ENCODE assay signal across 12 mouse cellular contexts in genomic region chr14:105512914-105513677, GRCm38 (mm10).
DNase-seq lines count a peak whose midpoint lies in the region; ATAC-seq and TF ChIP-seq lines count a peak whose summit lies in the region.
"Had no signal": no experiment of that assay in that cellular context is flagged by ENCODE, and none has a peak within 500 bp of the region (broad histone marks: within the 10 kb centered on the region; RNA-seq: fewer than 3 reads in every experiment).

No protein-coding gene starts in this region.

- H3K27me3 ChIP-seq in forebrain, embryonic 15.5 days: no peaks in the 10 kb centered on the region
- peaks cover 4% of the 10 kb centered on the region for H3K27me3 ChIP-seq in forebrain, embryonic 10.5 days (ENCODE audit: poor library complexity, severe bottlenecking)
- H3K27me3 ChIP-seq in midbrain, embryonic 14.5 days (ENCODE audit: control insufficient read depth, insufficient read depth, low read length): no peaks in the 10 kb centered on the region
- H3K27me3 ChIP-seq in midbrain, embryonic 11.5 days (ENCODE audit: control insufficient read depth, insufficient read depth, low read length): no peaks in the 10 kb centered on the region
- H3K27me3 ChIP-seq in forebrain, postnatal 0 days (ENCODE audit: insufficient read depth, low read length): no peaks in the 10 kb centered on the region
- H3K27me3 ChIP-seq in midbrain, postnatal 0 days (ENCODE audit: insufficient read depth, low read length): no peaks in the 10 kb centered on the region
- H3K27me3 ChIP-seq in stomach, postnatal 0 days (ENCODE audit: control insufficient read depth, insufficient read depth, low read length): no peaks in the 10 kb centered on the region
- H3K27me3 ChIP-seq: lung, embryonic 15.5 days had no signal

- no peak overlapping the region for H3K27ac ChIP-seq in forebrain, embryonic 15.5 days (replicated peaks)
- H3K27ac ChIP-seq in forebrain, embryonic 10.5 days: no peak overlapping the region
- 0 out of 2 replicates have a peak overlapping the region, but pooled peaks have one; percentile 26 for H3K27ac ChIP-seq in midbrain, embryonic 14.5 days (replicated peaks; ENCODE audit: low read depth, low read length)
- H3K27ac ChIP-seq in midbrain, embryonic 11.5 days (ENCODE audit: low read depth, low read length): no peak overlapping the region
- peak overlapping the region; percentile 45; the same call in 1 of the 2 replicates for H3K27ac ChIP-seq in forebrain, postnatal 0 days (ENCODE audit: low read depth, low read length)
- 0 out of 2 replicates have a peak overlapping the region, but pooled peaks have one; percentile 38 for H3K27ac ChIP-seq in midbrain, postnatal 0 days (ENCODE audit: low read depth, low read length)
- H3K27ac ChIP-seq in stomach, postnatal 0 days (replicated peaks): no peak overlapping the region
- H3K27ac ChIP-seq: lung, embryonic 15.5 days had no signal

- no peaks in the 10 kb centered on the region for H3K36me3 ChIP-seq in forebrain, embryonic 15.5 days
- no peaks in the 10 kb centered on the region for H3K36me3 ChIP-seq in forebrain, embryonic 10.5 days (replicated peaks)
- no peaks in the 10 kb centered on the region for H3K36me3 ChIP-seq in midbrain, embryonic 14.5 days (ENCODE audit: control insufficient read depth, insufficient read depth, low read length)
- H3K36me3 ChIP-seq in midbrain, embryonic 11.5 days (ENCODE audit: control insufficient read depth, insufficient read depth, low read length): no peaks in the 10 kb centered on the region
- H3K36me3 ChIP-seq in forebrain, postnatal 0 days (ENCODE audit: insufficient read depth): no peaks in the 10 kb centered on the region
- no peaks in the 10 kb centered on the region for H3K36me3 ChIP-seq in midbrain, postnatal 0 days (ENCODE audit: insufficient read depth, low read length)
- no peaks in the 10 kb centered on the region for H3K36me3 ChIP-seq in stomach, postnatal 0 days (ENCODE audit: control insufficient read depth, insufficient read depth, low read length)
- H3K36me3 ChIP-seq: lung, embryonic 15.5 days had no signal

- WGBS in forebrain, embryonic 15.5 days: 70% methylated on average over 12 of the region's 12 CpGs
- 86% methylated on average over 12 of the region's 12 CpGs for WGBS in forebrain, embryonic 10.5 days
- 76% methylated on average over 12 of the region's 12 CpGs for WGBS in midbrain, embryonic 14.5 days
- 83% methylated on average over 12 of the region's 12 CpGs for WGBS in midbrain, embryonic 11.5 days
- 55% methylated on average over 12 of the region's 12 CpGs for WGBS in forebrain, postnatal 0 days
- 67% methylated on average over 12 of the region's 12 CpGs for WGBS in midbrain, postnatal 0 days
- 85% methylated on average over 12 of the region's 12 CpGs for WGBS in stomach, postnatal 0 days

- no peak overlapping the region for H3K4me3 ChIP-seq in forebrain, embryonic 15.5 days
- H3K4me3 ChIP-seq in forebrain, embryonic 10.5 days: no peak overlapping the region
- no peak overlapping the region for H3K4me3 ChIP-seq in midbrain, embryonic 14.5 days (replicated peaks; ENCODE audit: low read depth, low read length)
- no peak overlapping the region for H3K4me3 ChIP-seq in midbrain, embryonic 11.5 days (ENCODE audit: low read depth, low read length)
- H3K4me3 ChIP-seq in forebrain, postnatal 0 days (ENCODE audit: low read depth, low read length): no peak overlapping the region
- H3K4me3 ChIP-seq in midbrain, postnatal 0 days (ENCODE audit: low read depth, low read length): no peak overlapping the region
- H3K4me3 ChIP-seq in stomach, postnatal 0 days (ENCODE audit: low read depth, low read length): no peak overlapping the region
- H3K4me3 ChIP-seq: lung, embryonic 15.5 days had no signal

- TF ChIP-seq CTCF in forebrain, postnatal 0 days (IDR thresholded peaks at IDR 0.05; ENCODE audit: low read depth): no peak
- TF ChIP-seq CTCF in midbrain, postnatal 0 days (IDR thresholded peaks at IDR 0.05): no peak
- TF ChIP-seq CTCF in stomach, postnatal 0 days (IDR thresholded peaks at IDR 0.05; ENCODE audit: low read depth): no peak

- no peak for DNase-seq in forebrain, embryonic 10.5 days (ENCODE audit: extremely low spot score, low spot score)
- DNase-seq in midbrain, embryonic 14.5 days: peak; percentile 50
- DNase-seq in midbrain, embryonic 11.5 days (ENCODE audit: low spot score, missing footprints): no peak
- DNase-seq in forebrain, postnatal 0 days: peak; percentile 57
- DNase-seq in midbrain, postnatal 0 days (ENCODE audit: low spot score): peak; percentile 82
- no peak for DNase-seq in thymus, adult 18-20 months
- no peak for DNase-seq in stomach, postnatal 0 days (ENCODE audit: low spot score)
- DNase-seq: kidney, adult 2 months; liver; thymus, postnatal 4 days had no signal

- ATAC-seq in forebrain, embryonic 15.5 days (replicated peaks): peak; percentile 60
- peak; percentile 46 for ATAC-seq in midbrain, embryonic 14.5 days (ENCODE audit: low FRiP score, low TSS enrichment)
- ATAC-seq in midbrain, embryonic 11.5 days (ENCODE audit: low FRiP score): no peak
- ATAC-seq in forebrain, postnatal 0 days: peak; percentile 94
- ATAC-seq in midbrain, postnatal 0 days (ENCODE audit: low FRiP score): peak; percentile 84
- no peak for ATAC-seq in stomach, postnatal 0 days (ENCODE audit: low FRiP score, low TSS enrichment)

- H3K4me1 ChIP-seq in forebrain, embryonic 15.5 days: no peaks in the 10 kb centered on the region
- peaks cover 7% of the 10 kb centered on the region for H3K4me1 ChIP-seq in forebrain, embryonic 10.5 days
- H3K4me1 ChIP-seq in midbrain, embryonic 14.5 days (ENCODE audit: control insufficient read depth, insufficient read depth, low read length): peaks cover 3% of the 10 kb centered on the region; the same call in 1 of the 2 replicates
- H3K4me1 ChIP-seq in midbrain, embryonic 11.5 days (ENCODE audit: control insufficient read depth, insufficient read depth, low read length): no peaks in the 10 kb centered on the region
- no peaks in the 10 kb centered on the region for H3K4me1 ChIP-seq in forebrain, postnatal 0 days (ENCODE audit: insufficient read depth)
- no peaks in the 10 kb centered on the region for H3K4me1 ChIP-seq in midbrain, postnatal 0 days (ENCODE audit: insufficient read depth, low read length)
- H3K4me1 ChIP-seq in stomach, postnatal 0 days (replicated peaks; ENCODE audit: control insufficient read depth, insufficient read depth): no peaks in the 10 kb centered on the region
- H3K4me1 ChIP-seq: lung, embryonic 15.5 days had no signal

- no peak overlapping the region for H3K9ac ChIP-seq in forebrain, embryonic 15.5 days (replicated peaks)
- no peak overlapping the region for H3K9ac ChIP-seq in midbrain, embryonic 14.5 days (replicated peaks; ENCODE audit: low read length)
- H3K9ac ChIP-seq in midbrain, embryonic 11.5 days (ENCODE audit: low read length): no peak overlapping the region
- H3K9ac ChIP-seq in forebrain, postnatal 0 days: no peak overlapping the region
- H3K9ac ChIP-seq in midbrain, postnatal 0 days (replicated peaks; ENCODE audit: low read length, poor library complexity, severe bottlenecking): no peak overlapping the region
- no peak overlapping the region for H3K9ac ChIP-seq in stomach, postnatal 0 days (ENCODE audit: low read length)
- H3K9ac ChIP-seq: lung, embryonic 15.5 days had no signal

- H3K4me2 ChIP-seq in forebrain, embryonic 15.5 days (replicated peaks): no peak overlapping the region
- H3K4me2 ChIP-seq in midbrain, embryonic 14.5 days (ENCODE audit: low read length): no peak overlapping the region
- H3K4me2 ChIP-seq in midbrain, embryonic 11.5 days: no peak overlapping the region
- no peak overlapping the region for H3K4me2 ChIP-seq in forebrain, postnatal 0 days (ENCODE audit: low read depth)
- no peak overlapping the region for H3K4me2 ChIP-seq in midbrain, postnatal 0 days (ENCODE audit: low read depth, low read length, poor library complexity, severe bottlenecking)
- no peak overlapping the region for H3K4me2 ChIP-seq in stomach, postnatal 0 days (replicated peaks; ENCODE audit: low read depth)
- H3K4me2 ChIP-seq: lung, embryonic 15.5 days had no signal

- no peaks in the 10 kb centered on the region for H3K9me3 ChIP-seq in forebrain, embryonic 15.5 days
- H3K9me3 ChIP-seq in forebrain, embryonic 10.5 days: peaks cover 3% of the 10 kb centered on the region; the same call in 1 of the 2 replicates
- no peaks in the 10 kb centered on the region for H3K9me3 ChIP-seq in midbrain, embryonic 14.5 days (ENCODE audit: control insufficient read depth, low read length)
- H3K9me3 ChIP-seq in midbrain, embryonic 11.5 days (ENCODE audit: control insufficient read depth, low read length): no peaks in the 10 kb centered on the region
- no peaks in the 10 kb centered on the region for H3K9me3 ChIP-seq in forebrain, postnatal 0 days (ENCODE audit: low read length)
- H3K9me3 ChIP-seq in midbrain, postnatal 0 days (ENCODE audit: low read length): no peaks in the 10 kb centered on the region
- H3K9me3 ChIP-seq in stomach, postnatal 0 days (ENCODE audit: control insufficient read depth, low read length): no peaks in the 10 kb centered on the region
- H3K9me3 ChIP-seq: lung, embryonic 15.5 days had no signal

- TF ChIP-seq EP300 in stomach, postnatal 0 days (optimal IDR thresholded peaks at IDR 0.05): no peak

Comparison
In these comparisons a context has a peak if more than half of its experiments do, and no peak if none do; other contexts are left out.
1. ATAC-seq: peak in forebrain, embryonic 15.5 days (single experiment), midbrain, embryonic 14.5 days (single experiment), forebrain, postnatal 0 days (single experiment) and midbrain, postnatal 0 days (single experiment); none in midbrain, embryonic 11.5 days (single experiment) and stomach, postnatal 0 days (single experiment).
2. H3K27ac ChIP-seq: peak in midbrain, embryonic 14.5 days (single experiment), forebrain, postnatal 0 days (single experiment) and midbrain, postnatal 0 days (single experiment); none in forebrain, embryonic 15.5 days (single experiment), forebrain, embryonic 10.5 days (single experiment), midbrain, embryonic 11.5 days (single experiment) and stomach, postnatal 0 days (single experiment).
3. DNase-seq: peak in midbrain, embryonic 14.5 days (single experiment), forebrain, postnatal 0 days (single experiment) and midbrain, postnatal 0 days (single experiment); none in forebrain, embryonic 10.5 days (single experiment), midbrain, embryonic 11.5 days (single experiment), thymus, adult 18-20 months (0 of 2) and stomach, postnatal 0 days (single experiment).